Mouse (Mus musculus) ES-E14 (cell line): ENCODE measurements at regions not wholly inside any gene's neighbourhood (a gene's known extent, or its start where the extent isn't known, plus 50 kb on each side); places are given as distances from the start of the nearest gene placed in this dataset.

Experiments used
- CHD2 ChIP-seq: IDR thresholded peaks from 2 replicates; pipeline ENCODE4 v1.6.1; 2014; ENCODE audit warnings: mild to moderate bottlenecking, low read depth, low read length, inconsistent platforms
- MAFK ChIP-seq: IDR thresholded peaks from 2 replicates; pipeline ENCODE4 v1.6.1; 2014; ENCODE audit warnings: mild to moderate bottlenecking, low read depth, low read length, inconsistent platforms; ENCODE audit not compliant: insufficient read depth
- ZC3H11A ChIP-seq: IDR thresholded peaks from 2 replicates; pipeline ENCODE4 v1.6.1; 2012; ENCODE audit warnings: low read depth, mild to moderate bottlenecking, inconsistent platforms, low read length, borderline replicate concordance
- ZNF384 ChIP-seq: IDR thresholded peaks from 2 replicates; pipeline ENCODE4 v1.6.1; 2012; ENCODE audit warnings: low read depth, low read length, inconsistent platforms

DNA sequence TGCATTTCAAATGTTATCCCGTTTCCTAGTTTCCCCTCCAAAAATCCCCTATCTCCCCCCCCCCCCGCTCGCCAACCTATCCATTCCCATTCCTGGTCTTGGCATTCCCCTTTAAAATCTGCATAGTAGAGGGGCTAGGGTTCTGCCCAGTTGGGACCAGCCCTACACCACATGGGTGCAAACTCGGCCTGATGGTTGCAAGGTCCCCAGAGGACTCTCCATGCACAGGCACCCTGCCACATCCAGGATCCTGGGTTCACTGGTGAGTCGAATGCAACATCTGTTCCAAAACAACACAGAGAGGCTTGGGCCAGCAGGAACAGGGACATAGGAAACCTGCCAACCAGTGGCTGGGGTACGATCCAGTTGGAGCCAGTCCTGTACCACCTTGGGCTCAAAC, 492.0 kb upstream of the Brinp1 start:
- no peak for TF ChIP-seq MAFK
- TF ChIP-seq ZC3H11A, result no peak
- no peak for TF ChIP-seq CHD2
- no peak for TF ChIP-seq ZNF384
